Mouse (Mus musculus) CD4-positive helper T cell, adult 2 months (primary cell): Measurements from ENCODE around the gene Clcn6.

Experiments
- DNase-seq: peaks from one replicate; pipeline ENCODE4 v3.0.0-alpha.2; 2012; ENCODE audit warnings: low read depth, missing footprints, low spot score

Clcn6 gene

DNA sequence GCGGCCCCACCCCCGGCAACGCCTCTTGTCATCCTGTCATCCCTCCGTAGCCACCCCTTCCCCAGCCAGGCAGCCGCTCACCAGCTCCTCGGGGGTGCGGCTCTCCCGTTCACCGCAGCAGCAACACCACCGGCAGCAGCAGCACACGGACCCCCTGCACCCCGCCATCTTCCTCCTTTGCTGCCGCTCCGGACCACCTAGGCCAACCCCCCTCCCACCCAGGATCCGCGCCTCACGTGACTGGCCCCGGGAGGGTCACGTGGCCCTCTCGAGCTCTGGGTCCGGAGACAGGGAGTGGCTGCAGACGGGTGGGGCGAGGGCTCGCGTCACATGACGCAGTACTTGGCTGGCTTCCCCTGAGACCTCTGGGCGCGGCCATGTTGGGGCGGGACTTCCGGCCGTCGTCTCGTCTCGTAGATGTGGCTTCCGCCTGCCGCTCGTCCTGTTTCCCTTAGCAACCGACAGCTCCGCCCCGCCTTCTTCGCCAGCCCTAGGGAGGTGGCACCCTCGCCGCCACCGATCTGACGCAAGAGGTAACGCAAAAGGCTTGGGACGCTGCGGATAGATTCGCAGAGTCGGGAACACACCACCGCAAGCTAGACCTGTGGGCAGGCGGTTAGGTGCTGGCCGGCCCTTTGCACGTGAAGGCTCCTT, at the start of gene Clcn6, which contains the start of gene Mthfr:
Gene Clcn6 (minus strand): TSS at position 222 of the 654 bp plus-strand sequence.
Gene Mthfr (plus strand): TSS at position 478 of the 654 bp plus-strand sequence.
- peak; percentile 100 for DNase-seq

- peak; percentile 91 for DNase-seq
Observed at GRCm38 (mm10) chr4:148087907-148088527, 49.4 kb upstream of the Clcn6 start, which contains the start of gene Agtrap. Agtrap (minus strand) TSS chr4:148088031.

DNA sequence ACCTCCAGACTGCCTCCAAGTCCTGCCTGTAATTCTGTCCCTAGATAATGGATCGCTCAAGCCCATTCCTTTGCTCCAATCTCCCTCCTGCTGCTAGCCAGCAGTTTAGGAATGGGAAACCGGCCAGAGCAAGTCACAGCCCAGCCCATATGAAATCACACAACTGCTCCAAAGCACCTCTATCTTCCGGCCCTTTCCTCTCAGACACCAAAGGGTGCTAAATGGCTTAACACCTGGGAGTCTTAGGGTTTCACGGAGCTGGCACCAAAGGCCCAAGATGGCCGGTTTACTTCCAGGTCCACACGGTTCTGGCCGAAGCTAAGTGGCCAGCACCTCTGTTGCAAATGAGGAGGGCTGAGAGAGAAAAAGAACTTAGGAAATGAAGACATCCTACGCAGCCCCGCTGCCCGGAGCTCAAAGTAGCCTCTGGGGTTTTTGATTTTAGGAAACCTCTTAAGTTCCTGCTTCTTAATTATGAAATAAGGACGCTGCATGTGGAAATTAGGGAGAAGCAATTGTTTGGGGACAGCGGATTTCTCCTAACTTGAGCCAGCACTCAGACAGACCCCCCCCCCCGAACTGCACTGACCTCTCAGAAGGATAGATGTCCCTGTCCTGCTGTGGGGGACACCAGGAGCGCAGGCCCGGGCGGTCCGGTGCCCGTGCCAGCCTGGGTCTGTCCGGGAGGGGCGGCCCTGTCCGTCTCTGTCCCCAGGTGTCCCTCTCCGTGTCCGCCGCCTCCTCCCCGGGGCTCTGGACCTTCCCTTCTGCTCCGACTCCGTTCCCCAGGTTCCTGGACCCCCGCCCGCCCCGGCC, 48.7 kb upstream of the Clcn6 start:
- peak; percentile 15 for DNase-seq

GRCm38 (mm10) chr4:148085907-148086305, 47.3 kb upstream of the Clcn6 start:
- no peak for DNase-seq

- DNase-seq, result no peak
Observed at GRCm38 (mm10) chr4:148085131-148085906, 46.7 kb upstream of the Clcn6 start.

- no peak for DNase-seq
Observed at GRCm38 (mm10) chr4:148084261-148084714, 45.7 kb upstream of the Clcn6 start.

DNA sequence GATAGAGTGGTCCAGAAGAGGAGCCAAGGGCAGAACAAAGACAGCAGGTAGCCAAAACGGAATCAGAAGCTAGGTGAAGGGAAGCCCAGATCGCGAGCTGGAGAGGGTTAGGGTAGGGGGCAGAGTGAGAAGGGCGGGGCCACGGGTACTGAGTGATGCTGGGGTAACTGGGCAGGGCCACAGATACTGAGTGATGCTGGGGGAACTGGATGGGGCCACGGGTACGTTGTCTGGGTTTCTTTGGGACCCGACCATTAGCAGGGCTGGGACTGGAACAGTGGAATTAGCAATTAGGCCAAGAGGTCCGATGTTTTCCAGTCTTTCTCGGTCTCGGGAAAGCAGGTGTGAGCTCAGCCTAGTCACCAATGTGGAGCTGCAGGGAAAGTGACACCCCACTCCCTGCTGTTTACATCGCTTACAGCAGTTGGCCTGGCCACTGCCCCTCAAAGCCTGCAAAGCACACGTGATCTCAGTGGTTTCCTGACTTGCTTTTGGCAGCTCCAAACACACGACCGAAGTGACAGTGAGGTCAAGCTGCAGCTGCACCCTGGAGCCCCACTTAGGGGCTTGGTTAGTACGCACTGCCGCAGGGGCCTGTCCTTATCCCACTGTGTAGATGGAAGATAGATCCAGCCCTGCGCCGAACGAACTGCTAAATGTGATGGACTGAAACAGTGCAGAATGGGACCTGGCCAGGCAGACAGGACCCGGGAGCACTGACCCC, 44.7 kb upstream of the Clcn6 start:
- no peak for DNase-seq

GRCm38 (mm10) chr4:148082257-148083044, 43.8 kb upstream of the Clcn6 start:
- DNase-seq, result peak; percentile 60

GRCm38 (mm10) chr4:148081201-148081600, 42.6 kb upstream of the Clcn6 start:
- DNase-seq, result no peak

- DNase-seq, result no peak
Observed at GRCm38 (mm10) chr4:148080597-148080973, 42.0 kb upstream of the Clcn6 start.

DNA sequence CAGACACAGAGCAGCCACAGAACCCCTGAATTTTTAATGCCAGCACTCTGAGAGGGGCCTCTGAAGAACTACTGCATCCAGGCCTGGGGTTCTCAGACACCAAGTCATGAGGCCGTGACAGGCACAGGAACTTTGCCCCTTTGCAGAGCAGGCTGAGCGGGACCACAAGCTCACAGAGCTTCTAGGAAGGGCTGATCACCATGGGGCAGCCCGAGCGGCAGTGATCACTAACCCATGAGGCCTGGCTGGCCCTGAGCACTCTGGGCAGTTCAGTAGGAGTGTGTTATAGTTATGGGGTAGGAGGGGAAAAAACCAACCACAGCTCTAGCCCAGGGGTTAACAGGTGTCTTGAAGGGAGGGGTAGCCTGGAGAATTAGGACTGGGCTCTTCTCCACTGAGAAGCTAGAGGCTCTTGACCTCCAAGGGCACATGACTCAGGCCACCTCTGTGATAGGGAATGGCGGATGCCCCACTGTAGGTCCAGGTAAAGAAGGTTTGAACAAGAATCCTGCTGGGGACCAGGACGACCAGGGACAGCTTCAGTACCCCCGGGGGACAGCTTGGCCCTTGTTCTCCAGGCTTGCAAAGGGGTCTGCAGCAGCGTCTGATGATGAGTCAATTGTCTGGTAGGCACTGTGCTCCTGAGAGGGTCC, 41.4 kb upstream of the Clcn6 start:
- no peak for DNase-seq

DNA sequence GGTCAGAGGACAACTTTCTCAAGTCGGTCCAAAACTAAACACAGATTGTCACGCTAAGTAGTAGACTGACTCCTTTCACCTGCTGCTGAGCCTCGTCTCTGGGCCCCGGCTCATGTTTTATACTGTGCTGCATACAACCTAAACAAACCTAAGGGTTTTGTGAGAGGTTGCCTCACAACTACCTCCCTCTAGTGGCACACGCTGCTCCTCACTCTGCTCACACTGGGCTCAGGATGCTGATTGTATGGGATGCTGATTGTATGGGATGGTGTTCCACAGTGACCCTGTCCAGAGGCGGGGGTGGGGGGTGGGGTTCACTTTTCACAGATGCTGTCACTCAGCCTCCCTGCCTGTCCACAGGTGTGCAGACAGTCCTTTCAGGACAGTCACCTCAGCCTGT, 40.6 kb upstream of the Clcn6 start:
- no peak for DNase-seq

- no peak for DNase-seq
Observed at GRCm38 (mm10) chr4:148075881-148076280, 37.3 kb upstream of the Clcn6 start.

DNA sequence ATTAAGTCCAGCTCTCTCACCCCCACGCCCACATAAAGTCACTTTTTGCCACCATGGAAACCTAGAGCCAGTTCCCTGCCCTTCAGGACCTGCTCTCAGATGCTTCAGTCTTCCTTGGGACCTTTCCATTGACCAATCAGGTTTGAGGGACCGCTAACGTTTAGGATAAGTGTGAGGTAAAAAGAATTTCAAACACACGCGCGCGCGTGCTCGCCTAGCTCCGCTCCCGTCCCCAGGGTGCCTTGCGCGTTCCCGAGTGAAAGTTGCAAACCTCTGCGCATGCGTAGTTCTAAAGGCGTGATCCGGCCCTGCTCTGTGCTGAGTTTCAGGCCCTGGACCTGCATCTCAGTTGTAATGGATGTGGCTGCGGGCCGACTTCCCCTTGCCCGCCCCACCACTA, 36.6 kb upstream of the Clcn6 start:
- DNase-seq, result peak; percentile 80

DNA sequence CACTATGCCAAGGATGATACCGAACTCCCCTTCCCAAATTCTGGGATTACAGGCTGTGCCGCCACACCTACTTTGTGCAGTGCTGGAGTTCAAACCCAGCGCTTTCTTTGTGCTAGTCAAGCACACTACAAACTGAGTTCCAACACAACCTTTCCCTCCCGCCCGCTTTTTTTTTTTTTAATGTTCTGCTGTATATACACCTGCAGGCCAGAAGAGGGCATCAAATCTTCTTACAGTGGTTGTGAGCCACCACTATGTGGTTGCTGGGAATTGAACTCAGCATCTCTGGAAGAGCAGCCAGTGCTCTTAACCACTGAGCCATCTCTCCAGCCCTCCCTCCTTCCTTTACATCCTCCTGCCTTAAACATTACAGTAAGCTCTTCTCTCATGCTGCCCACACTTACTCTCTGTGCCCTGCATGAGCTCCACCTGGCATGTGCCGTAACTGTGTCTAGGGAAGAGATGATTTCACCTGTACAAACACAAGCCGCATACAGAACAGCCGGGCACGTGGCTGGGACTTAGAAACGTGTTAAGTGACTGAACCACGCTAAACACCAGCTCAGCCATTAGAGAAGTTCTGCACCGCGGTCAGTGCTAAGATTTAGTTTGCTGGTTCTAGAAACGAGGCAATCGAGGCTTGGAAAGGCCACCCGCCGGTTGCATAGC, 36.0 kb upstream of the Clcn6 start:
- DNase-seq, result peak; percentile 66

- no peak for DNase-seq
Observed at GRCm38 (mm10) chr4:148071508-148071907, 32.9 kb upstream of the Clcn6 start.

GRCm38 (mm10) chr4:148069602-148070218, 31.1 kb upstream of the Clcn6 start:
- peak; percentile 44 for DNase-seq

DNA sequence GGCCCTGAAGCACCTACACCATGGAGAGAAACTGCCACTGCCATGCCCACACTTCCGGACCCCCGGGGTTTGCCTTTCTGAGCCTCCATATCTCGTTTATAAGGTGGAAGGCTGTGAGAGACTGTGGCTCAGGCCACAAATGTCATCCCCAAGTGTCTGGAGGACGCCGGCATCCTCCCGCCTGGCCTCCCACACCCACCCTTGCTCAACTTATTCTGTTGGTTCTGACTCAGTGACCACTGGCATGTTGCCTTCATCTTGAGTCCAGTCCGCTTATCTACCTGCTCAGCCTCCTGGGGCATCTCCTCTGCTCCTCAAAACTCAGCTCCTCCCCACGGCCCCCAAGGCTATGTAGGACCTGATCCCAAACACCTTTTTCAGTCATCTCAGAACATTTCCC, 28.7 kb upstream of the Clcn6 start:
- DNase-seq, result no peak

- no peak for DNase-seq
Observed at GRCm38 (mm10) chr4:148066401-148066744, 27.8 kb upstream of the Clcn6 start.
